Mouse (Mus musculus): Measurements from ENCODE around the gene Adamts1.

GRCm38 (mm10) chr16:85814116-85814515 is 11.2 kb upstream of the Adamts1 start:
- TF ChIP-seq CTCF (conservative IDR thresholded peaks at IDR 0.05; ENCODE audit: low read length) (no peak), POU5F1 (IDR thresholded peaks at IDR 0.05; ENCODE audit: borderline replicate concordance, low read length) (no peak), NANOG (IDR thresholded peaks at IDR 0.05; ENCODE audit: borderline replicate concordance, low read length) (no peak)
